Mouse (Mus musculus): ENCODE data around the gene Veph1.

Gene Veph1

DNA sequence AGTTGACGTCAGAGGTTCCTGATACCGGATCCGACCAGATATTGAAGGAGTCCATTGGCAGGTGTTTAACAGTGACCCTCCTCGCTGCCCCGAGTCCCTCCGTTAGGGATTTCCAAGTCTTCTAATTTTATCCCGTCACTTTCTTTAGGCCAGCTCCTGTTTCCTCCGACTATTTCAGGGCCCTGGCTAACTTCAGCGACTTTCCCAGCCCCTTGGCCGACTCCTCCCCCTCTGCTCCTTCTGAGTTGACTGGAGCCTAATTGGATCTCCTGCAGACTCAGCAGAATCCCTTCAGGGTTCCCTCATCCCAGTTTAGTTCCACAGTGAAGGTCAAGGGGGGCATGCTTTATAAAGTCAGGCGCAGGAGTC is 75.4 kb downstream of the Veph1 start:
- DNase-seq, result no peak

DNA sequence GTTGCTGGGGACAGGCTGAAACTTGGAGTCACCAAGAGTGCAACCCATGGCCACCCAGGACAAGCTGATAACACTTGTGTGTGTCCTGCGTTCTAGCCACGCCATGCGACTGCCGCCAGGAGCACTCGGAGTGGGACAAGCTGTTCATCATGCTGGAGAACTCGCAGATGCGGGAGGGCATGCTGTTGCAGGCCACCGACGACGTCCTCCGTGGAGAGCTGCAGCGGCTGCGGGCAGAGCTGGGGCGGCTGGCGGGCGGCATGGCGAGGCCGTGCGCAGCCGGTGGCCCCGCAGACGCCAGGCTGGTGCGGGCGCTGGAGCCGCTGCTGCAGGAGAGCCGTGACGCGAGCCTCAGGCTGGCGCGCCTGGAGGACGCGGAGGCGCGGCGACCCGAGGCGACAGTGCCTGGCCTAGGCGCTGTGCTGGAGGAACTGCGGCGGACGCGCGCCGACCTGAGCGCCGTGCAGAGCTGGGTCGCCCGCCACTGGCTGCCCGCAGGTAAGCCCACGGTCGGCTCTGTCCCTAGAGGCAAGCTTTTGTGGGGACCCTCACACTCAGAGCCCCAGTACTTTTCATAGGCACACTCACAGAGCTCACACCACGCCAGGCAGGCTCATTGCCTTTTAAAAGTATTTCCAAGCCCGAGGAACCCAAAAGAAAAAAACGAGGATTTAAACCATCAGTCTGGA is 75.9 kb downstream of the Veph1 start:
- DNase-seq, result peak; percentile 45 to 56

DNA sequence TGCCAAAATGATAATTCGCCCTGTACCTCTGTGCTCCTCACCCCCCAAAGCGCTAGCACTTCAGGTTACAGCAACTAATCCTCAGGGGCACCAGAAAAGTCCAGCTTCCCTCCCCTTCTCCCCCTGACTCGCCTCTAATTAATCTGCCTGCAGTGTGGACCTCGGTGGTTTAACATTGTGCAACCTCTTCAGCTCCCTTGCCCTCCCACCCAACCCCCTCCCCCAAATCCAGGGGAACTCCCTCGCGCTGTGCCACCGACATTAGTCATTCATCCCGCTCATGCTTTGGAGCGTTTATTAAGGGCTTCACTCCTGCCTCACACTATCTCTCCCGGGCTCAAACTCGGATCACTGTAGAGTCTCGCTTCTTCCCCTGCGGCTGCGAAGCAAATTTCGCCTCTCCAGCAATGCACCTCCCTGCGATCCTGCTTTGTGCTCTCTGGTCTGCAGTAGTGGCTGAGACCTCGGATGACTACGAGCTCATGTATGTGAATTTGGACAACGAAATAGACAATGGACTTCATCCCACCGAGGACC is 76.9 kb downstream of the Veph1 start, which contains the start of gene Ptx3:
Gene Ptx3 (plus strand): TSS at position 256 of the 537 bp plus-strand sequence.
- DNase-seq, result peak in 1 of 2 experiments; percentile 21

DNA sequence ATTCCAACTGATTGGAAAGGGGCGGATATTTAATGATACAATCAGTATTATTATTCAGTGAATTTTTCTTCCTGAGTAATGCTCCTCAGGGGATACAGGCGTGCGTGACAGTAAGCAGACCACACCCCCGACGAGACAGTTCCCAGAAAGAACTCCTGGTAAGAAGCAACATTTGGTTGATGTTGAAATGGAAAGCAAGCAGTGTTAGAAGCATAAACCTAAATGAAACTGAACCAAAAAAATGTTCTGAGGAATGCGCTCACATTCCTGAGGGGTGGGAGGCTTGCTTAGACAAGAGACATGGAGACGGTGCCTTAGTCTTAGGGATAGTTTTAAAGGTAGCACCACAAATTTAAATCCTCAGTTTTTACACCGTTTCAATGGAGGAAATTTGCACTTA is 80.9 kb downstream of the Veph1 start:
- no peak for DNase-seq

DNA sequence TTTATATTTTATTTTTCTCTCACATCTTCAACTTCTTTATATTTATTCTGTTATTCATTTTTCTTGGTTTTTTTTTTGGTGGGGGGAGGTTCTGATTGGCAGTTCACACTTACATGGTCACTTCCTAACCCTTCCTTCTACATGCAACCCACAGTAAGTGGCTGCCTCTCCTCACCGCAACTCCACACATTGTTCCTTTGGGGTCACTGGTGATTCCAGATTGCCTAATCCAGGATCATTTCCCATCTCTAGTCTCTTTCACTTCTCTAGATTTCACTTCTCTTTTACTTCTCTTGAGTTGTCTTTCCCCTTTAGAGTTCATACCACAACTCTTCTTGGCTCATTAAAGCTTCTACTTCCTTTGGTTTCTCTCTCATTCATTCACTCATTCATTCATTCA is 83.1 kb downstream of the Veph1 start:
- DNase-seq, result no peak

DNA sequence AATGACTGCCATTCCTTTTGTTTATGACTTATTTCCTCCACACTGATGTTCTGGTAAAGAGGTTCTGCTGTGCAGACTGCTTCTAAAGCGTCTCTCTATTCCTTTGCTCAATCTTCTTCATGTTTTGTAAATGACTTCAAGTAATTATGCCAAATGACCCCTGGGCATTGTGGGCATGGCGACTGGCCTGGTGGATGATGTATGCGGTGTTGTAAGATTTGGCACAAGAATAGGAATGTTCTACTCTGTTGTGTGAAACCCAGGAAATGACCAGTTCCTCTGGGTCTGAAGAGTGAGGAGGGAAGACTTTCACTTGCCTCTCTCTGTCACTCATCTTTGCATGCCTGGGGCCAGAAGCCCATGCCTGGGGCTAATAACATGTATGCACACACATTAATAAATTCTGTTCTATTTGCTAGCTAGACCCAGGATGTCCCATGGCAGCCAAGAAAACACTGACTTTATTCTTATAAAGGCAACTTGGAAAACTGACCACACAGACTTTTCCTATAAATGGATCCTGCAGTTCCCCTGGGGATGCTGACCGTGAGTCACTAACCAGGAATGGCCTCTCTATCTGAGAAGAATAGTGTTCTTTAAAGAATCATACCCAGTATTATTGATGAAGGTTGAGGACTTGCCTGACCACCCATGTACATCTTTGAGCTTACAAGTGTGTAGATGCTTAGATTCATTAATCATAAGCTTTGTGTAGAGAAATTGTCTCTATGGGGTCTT is 87.6 kb downstream of the Veph1 start:
- no peak for DNase-seq

DNA sequence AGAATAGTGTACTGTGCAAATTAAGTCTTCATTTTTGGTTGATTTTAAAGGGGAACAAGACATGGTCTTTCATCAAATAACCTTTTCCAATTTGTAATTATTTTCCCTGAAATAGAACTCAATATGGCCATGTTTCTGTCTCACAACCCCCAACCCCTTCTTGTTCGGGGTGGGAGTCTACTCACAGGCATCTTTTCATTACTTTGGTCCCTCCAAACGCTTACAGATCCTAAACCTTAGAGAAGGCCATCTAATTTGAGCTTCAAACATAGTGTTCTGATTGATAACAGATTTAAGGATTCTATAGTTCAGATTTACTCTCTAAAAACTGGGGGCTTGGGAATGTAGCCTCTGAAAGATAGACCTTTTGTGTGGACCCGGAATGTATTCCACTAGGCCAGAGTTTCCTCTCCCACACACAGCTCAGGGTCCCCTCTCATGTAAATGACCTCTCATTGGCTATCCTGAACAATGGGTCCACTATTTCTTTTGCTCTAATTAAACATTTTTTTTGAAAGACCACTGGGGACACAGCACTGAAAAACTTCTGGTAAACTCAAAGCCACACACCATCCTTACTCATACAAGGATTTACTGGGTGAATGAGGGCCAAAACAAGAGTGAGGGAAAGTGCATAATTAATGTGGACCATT is 102.6 kb downstream of the Veph1 start:
- no peak for DNase-seq

DNA sequence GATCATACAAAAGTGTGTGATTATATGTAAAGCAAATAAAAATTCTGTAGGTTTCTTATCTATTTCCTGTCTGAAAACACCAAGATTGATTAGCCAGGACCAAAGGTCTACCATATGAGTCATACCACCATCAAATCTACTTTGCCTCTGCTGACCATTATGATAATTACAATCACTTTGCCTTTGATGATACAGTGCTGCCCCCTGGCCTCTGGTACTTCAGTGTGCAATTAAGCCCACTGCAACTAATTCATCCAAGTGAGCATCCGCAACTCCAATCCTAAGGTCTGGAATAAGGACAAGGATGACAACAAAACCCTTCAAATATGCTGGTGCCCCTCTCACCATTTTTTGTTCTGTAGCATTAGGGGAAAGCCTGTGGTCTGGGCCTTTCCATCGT is 117.0 kb downstream of the Veph1 start:
- no peak for DNase-seq

DNA sequence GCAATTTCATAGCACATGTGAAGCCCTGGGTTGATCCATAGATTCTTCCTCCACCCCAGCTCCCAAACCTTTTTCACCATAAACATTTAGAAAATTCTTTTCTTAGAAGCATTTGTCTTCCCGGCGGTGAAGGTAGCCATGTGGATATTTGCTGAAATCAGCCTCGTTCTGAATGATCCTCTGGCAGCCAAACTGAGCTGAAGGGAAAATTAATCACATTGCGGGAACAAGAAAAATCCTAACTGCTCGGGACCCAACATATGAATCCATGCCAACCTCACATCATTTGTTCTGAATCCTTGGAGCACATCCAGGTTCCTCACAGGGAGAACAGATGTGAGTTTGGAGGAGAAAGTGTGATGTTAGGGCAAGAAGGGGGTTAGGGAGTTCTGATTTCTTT is 123.7 kb downstream of the Veph1 start:
- DNase-seq, result peak; percentile 20 to 26

DNA sequence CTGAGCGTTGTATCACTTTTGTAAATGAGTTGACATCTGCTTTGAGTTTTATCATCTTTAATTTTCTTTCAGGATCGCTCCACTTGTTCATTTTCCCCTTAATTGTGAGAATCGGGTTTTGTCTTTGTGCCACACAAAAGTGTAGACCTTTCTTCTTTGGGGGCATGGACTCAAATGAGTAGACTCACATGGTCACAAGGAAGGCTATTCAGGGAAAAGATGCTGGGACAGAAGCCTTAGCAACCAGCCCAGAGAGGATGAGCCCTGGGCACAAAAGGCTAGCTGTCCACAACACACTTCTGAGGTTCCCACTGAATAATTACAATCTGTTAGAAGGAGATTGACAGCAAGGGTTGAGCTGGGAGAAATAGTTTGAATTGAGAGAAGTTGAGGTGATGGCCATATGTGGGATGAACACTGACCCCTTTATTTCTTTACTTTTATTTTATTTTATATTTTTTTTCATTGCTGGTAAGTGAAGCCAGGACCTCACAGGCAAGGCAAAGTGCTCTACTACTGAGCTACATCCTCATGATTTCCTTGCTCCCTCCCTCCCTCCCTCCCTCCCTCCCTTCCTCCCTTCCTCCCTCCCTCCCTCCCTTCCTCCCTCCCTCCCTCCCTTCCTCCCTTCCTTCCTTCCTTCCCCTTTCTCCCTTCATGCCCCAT is 126.6 kb downstream of the Veph1 start:
- DNase-seq, result no peak

DNA sequence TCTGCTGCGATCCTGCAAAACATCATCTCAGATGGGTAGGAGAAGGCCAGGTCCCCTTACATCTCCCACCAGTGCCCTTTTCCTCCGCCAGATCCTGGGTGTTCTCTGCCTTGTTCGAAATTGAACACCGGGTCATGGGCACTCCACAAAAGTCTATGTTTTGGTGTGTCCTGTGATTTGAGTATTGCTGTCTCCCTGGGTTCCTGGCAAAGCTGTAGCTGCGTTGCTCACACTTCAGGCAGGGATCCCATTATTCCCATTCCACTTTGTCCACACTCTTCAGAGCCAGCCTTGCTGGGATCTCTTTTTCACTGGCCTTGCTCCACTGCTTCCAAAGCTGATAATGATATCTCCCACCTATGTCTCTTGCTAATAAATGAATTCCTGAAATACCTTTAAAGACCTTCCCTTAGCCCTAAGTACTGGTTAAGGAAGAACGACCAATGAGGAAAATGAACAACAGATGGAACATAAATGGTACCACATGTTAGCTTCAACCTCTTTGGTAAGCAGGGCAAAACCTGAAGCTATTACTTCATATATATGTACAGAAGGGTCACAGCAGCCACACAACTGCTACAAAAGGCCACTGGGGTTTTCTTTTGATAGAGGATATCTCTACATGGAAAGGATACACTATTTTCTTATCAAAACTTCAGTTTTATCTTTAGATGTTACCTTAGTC is 129.9 kb downstream of the Veph1 start:
- DNase-seq, result no peak

DNA sequence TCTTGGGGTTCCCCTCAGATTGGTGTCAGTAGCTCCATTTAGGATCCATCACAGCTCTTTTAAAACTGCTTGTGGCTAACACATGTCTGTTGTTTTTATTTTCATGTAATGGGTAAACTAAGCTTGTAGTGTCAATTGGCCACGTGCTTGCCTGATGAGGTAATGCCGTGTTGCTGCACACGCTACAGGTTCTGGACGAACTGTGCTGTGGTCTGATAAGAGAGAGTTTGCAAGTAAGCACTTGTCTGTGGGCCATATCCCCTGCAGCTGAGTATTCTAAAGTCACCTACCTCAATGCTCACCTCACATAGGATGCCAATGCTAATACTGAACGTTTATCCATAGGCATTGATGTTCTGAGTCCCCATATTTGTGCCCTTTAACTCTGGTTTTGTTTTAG is 131.6 kb downstream of the Veph1 start:
- DNase-seq, result no peak

DNA sequence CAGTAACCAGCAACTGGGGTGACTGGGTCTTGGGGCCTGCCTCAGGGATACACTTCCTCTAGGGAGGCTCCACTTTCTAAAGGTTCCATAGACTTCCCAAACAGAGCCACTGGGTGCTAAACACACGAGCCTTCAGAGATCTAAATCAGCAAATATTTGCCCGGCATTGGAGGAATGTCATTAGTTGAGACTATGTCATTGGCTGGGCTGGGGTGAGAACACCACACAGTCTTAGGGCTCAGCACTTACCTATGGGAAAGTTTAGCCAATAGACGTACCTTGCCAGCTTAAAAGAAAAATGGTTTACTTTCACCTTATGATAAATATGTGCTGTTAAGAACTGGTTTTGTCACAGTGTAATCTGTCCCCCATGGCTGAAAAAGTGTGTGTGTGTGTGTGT is 132.1 kb downstream of the Veph1 start:
- DNase-seq, result no peak

DNA sequence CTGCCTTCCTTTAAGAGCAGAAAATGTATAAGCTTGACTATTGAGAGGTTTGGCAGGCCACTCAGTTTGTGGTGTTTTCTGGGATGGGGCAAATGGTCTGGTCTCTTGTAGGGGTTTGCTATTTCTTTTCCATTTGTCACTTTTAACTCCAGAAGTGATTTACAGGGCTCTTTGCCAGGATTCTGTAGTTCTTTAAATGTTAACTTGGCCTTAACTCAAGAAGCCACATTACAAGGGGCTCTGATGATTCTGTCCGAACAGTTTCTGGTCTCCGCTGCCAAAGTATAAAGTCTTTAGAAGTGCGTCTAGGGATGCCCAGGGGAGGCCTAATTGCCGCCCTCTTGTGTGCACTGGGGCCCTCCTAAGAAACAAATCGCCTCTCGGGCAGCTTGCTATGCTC is 134.0 kb downstream of the Veph1 start:
- DNase-seq, result no peak

DNA sequence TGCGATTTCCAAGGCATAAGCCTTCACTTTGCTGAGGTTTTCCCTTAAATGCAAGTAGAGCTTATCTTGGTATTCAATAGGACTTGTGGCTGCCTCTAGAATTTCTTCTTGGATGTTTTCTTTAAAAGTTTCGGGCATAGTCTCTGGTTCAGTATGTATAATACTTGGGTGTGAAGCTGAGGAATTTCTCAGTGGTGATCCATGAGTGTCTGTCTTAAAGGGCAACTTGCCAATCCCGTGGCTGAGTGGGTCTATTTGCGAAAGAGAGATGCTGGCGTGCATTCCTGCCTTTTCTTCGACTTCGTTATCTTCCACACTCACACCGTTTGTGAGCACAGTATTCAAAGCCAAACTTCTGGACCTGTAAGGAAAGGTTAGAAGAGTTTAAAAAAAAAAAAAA is 138.7 kb downstream of the Veph1 start:
- no peak for DNase-seq

DNA sequence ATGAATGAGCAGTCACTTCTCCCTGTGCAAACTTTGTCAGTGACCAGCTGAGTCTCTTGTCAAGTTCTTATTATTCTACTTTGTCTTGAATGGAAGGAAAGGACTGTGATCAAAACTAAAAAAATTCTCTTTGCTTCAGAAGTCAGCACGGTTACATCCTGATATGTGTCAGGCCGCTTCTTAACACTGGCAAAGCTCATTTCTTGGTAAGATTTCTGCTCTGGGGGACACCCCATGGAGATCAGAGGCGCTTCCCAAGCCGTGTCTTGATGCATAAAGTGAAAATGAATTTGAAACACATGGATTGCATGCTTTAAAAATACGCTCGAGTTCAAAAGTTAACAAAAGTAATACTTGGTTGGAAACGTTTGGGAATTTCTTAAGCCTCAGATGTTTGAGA is 159.0 kb downstream of the Veph1 start:
- DNase-seq, result no peak

DNA sequence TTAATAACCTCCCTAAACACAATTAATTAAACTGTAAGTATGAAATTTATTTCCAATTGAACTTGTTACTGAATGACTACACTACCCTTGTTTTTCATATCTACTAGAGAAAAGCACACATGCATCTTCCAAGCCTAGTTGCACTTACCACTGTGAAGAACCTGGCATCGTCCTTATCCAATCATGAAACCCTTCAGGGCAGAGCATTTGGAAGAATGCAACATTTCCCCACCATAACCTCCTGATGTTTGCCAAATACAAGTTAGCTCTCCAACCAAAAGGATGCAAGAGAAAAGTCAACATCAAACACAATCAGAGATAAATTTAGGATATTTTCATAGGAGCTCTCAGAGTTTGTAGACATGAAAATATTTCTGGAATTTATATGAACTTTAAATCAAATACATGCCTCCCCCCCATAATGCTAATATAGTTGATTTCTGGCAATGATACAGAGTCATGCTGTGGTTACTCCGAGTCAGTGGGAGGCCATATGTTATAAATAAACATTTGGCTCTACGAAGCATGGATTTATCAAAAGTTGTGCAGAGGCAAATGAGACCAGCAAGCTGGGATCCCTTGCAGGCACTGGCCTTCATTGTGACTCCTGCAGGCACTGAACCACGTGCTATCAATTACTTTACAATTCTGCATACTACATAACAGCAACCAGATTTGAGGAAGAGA is 165.2 kb downstream of the Veph1 start:
- DNase-seq, result no peak

DNA sequence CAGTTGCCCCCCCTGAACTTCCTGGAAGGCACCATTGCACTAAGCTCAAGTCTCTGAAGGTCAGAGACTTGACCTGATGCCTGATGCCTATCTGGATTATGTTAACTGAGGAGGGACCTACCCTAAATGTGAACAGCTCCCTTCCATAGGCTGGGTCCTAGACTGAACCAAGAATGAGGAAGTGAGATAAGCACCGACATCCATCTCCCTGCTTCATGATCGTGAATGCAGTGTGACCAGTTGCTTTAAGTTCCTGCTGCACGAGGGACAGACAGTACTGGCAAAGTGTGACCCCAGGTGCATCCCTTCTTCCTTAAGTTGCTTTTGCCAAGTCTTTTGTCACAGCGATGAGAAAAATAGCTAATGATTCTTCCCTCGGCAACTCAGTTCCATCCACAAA is 166.9 kb downstream of the Veph1 start:
- no peak for DNase-seq

DNA sequence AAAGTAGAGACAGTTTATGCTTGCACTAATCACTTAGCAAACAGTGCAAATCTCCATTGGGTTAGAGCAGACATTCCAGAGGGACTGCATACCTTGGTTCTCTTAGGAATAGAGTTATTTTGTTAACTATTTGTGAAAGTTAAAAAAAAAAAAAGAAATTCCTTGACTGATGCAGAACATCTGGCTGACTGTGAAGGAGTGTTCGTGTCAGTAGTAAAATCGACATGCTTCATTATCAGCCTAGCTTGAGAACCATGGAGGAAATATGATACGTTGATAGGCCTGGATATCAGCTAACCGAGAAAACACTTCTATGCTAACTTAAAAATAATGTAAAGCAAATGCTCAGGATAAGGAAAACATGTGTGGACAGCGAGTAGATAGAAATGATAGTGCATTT is 191.1 kb downstream of the Veph1 start:
- no peak for DNase-seq

DNA sequence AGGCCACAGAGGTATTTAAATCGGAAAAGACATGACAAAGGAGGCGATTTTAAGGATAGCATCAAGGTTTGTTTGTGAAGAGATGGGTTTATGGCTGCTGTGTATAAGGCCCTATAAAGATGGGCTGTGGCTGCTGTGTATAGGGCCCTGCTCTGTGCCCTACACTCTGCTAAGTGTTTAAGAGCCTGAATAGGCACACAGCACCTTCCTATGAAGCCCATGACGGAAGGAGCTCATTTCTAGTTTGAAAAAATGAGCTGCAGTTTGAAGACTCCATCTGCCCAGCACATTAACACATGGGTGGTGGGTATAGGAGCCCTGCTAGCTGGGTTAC is 194.1 kb downstream of the Veph1 start:
- no peak for DNase-seq

DNA sequence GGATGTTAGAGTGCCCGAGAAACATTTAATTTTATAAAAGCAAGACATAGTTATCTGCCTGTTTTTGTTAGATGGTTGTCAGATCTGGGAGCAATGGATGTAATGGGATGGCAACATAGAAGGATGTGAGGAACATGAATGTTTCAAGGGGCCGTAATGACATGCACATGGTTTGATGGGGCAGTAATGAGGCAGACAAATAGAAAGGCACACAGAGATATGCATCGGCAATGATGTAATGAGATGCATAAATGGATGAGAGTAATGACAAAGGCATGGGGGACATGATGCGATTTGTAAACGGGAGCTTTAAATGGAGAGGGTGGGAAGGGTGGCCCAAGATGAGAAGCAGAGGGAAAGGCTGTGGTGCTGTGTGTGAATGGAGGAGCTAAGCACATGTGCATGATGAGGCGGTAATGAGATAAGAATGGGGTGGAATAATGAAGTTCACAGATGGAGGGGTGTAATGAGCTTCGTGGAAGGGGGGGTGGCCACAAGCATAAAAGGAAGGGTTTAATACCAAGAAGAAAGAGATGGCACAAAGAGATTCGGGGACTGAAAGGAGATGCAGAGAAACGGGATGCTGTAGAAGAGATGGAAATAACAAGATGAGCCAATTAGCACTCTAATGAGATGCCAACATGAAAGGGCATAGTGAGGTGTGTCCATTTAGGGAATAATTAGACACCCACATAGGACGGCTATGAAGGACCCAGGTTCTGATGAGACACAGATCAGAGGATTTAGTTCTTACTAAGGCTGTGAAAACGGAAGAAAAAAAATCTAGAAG is 194.6 kb downstream of the Veph1 start:
- DNase-seq, result no peak

Measured in cerebellum, postnatal 14 days (tissue).